Mouse (Mus musculus) spleen, adult 2 months (tissue): ENCODE measurements around the gene Inhbb.

Experiments used
- CTCF ChIP-seq: fragments of 200-500 bp; IDR thresholded peaks from 2 replicates; pipeline ENCODE4 v1.5.1; 2011; ENCODE audit warnings: mild to moderate bottlenecking, inconsistent platforms; ENCODE audit not compliant: insufficient read depth, insufficient read length, insufficient replicate concordance; ENCODE audit errors: extremely low read depth
- POLR2A ChIP-seq: fragments of 200-500 bp; IDR thresholded peaks from 2 replicates; pipeline ENCODE4 v1.6.1; 2011; ENCODE audit warnings: low read depth, low read length, inconsistent platforms

DNA sequence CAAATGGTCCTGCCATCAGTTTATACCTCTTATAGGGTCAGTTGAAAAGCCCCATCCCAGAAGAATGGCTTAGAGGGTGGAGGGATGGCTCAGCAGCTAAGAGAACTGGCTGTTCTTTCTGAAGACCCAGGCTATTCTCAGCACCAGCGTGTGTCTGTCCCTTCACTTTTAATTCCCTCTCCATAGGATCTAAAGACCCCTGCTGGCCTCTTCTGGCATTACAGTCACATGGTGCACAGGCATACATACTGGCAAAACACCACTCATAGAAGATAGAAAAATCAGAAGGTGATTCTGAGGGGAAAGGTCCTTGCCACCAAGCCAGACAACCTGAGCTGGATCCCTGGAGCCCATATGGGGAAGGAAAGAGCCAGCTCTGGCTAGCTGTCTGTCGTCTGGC lies 41.3 kb upstream of the Inhbb start:
- no peak for TF ChIP-seq POLR2A
- TF ChIP-seq CTCF: no peak; the same call in 1 of the 2 replicates
